Mouse (Mus musculus) spleen, adult 2 months (tissue): Measurements from ENCODE around the gene Cdc42se1. TPM values are rescaled to one million over a fixed set of nuclear protein-coding genes. Genes with fewer than 3 reads are reported as not detected.

Experiments used
- DNase-seq, 2 experiments: peaks; one replicate each; pipeline versions ENCODE4 v3.0.0 to v3.0.0-alpha.2; 2012 to 2021; ENCODE audit warnings: low spot score in 2 of 2, low read depth in 1 of 2
- H3K27ac ChIP-seq: fragments of 200-500 bp; 2 replicates; pipeline ENCODE4 v1.5.1; 2012; ENCODE audit warnings: low read length, inconsistent platforms; ENCODE audit not compliant: insufficient read depth
- H3K27me3 ChIP-seq: fragments of 200-500 bp; 2 replicates; pipeline ENCODE4 v1.6.1; 2012; ENCODE audit warnings: mild to moderate bottlenecking, moderate library complexity, low read length, inconsistent platforms; ENCODE audit not compliant: control insufficient read depth, insufficient read depth
- H3K36me3 ChIP-seq: fragments of 200-500 bp; 2 replicates; pipeline ENCODE4 v1.6.1; 2012; ENCODE audit warnings: mild to moderate bottlenecking, low read length, inconsistent platforms; ENCODE audit not compliant: control insufficient read depth, insufficient read depth
- H3K4me1 ChIP-seq: fragments of 200-500 bp; 2 replicates; pipeline ENCODE4 v1.6.1; 2011; ENCODE audit warnings: inconsistent platforms; ENCODE audit not compliant: control insufficient read depth, insufficient read depth, insufficient read length
- H3K4me3 ChIP-seq: fragments of 200-500 bp; 2 replicates; pipeline ENCODE4 v1.5.1; 2011; ENCODE audit warnings: mild to moderate bottlenecking, inconsistent platforms; ENCODE audit not compliant: insufficient read depth, insufficient read length; ENCODE audit errors: extremely low read depth
- CTCF ChIP-seq: fragments of 200-500 bp; IDR thresholded peaks from 2 replicates; pipeline ENCODE4 v1.5.1; 2011; ENCODE audit warnings: mild to moderate bottlenecking, inconsistent platforms; ENCODE audit not compliant: insufficient read depth, insufficient read length, insufficient replicate concordance; ENCODE audit errors: extremely low read depth
- POLR2A ChIP-seq: fragments of 200-500 bp; IDR thresholded peaks from 2 replicates; pipeline ENCODE4 v1.6.1; 2011; ENCODE audit warnings: low read depth, low read length, inconsistent platforms
- WGBS: fragments of 180-500 bp; shearing (Covaris S2); methylation state at CpG from one replicate; pipeline ENCODE4 v1.1.7; 2018; 5-methylcytosine and 5-hydroxymethylcytosine counted together
- polyA plus RNA-seq: library from polyadenylated mRNA; depleted of rRNA; stranded (reverse); fragments of >200 nt; gene quantifications from 2 replicates; pipeline ENCODE4 v1.2.3, GENCODE M21; 2012

Cdc42se1 gene
- polyA plus RNA-seq, 1 experiment: 94.1 TPM

- Histone ChIP-seq H3K4me3 (peak overlapping the region; percentile 9; the same call in 1 of the 2 replicates), H3K27me3 (no peaks in the 10 kb centered on the region), H3K4me1 (no peaks in the 10 kb centered on the region; the same call in 1 of the 2 replicates), H3K36me3 (no peaks in the 10 kb centered on the region), H3K27ac (peak overlapping the region; percentile 44)
- DNase-seq: no peak
- no peak for TF ChIP-seq POLR2A
- no peak for TF ChIP-seq CTCF
- WGBS: 13% methylated on average over 8 of the region's 8 CpGs
Measured at GRCm38 (mm10) chr3:95280747-95281146, 52.2 kb downstream of the Cdc42se1 start.

GRCm38 (mm10) chr3:95281216-95282126, 52.9 kb downstream of the Cdc42se1 start, which contains the start of the genes Mindy1 and Prune1:
Mindy1 (plus strand) TSS chr3:95281345.
Prune1 (minus strand) TSS chr3:95282076.
- H3K27ac ChIP-seq: peak within 1 kb of the TSS; percentile 94
- no peaks in the 10 kb centered on the region; the same call in 1 of the 2 replicates for H3K4me1 ChIP-seq
- peak within 1 kb of the TSS; percentile 82 for H3K4me3 ChIP-seq
- WGBS: under 1% methylated on average over 53 of the region's 53 CpGs
- peak; percentile 96 to 99 for DNase-seq
- TF ChIP-seq POLR2A (no peak), CTCF (no peak)
- H3K27me3 ChIP-seq: no peaks in the 10 kb centered on the region
- no peaks in the 10 kb centered on the region for H3K36me3 ChIP-seq

- under 1% methylated on average over 11 of the region's 11 CpGs for WGBS
- H3K4me1 ChIP-seq: no peaks in the 10 kb centered on the region; the same call in 1 of the 2 replicates
- TF ChIP-seq CTCF (no peak), POLR2A (peak; percentile 81)
- peak in 1 of 2 experiments; percentile 59 for DNase-seq
- peak overlapping the region; percentile 68 for H3K4me3 ChIP-seq
- H3K36me3 ChIP-seq: peaks cover under 1% of the 10 kb centered on the region
- H3K27ac ChIP-seq: peak overlapping the region; percentile 94
- no peaks in the 10 kb centered on the region for H3K27me3 ChIP-seq
Measured at GRCm38 (mm10) chr3:95282381-95282864, 53.9 kb downstream of the Cdc42se1 start.

GRCm38 (mm10) chr3:95282865-95283588, 54.5 kb downstream of the Cdc42se1 start:
- H3K27me3 ChIP-seq: no peaks in the 10 kb centered on the region
- TF ChIP-seq POLR2A (peak; percentile 34; the same call in 1 of the 2 replicates), CTCF (no peak)
- peaks cover 3% of the 10 kb centered on the region for H3K36me3 ChIP-seq
- H3K27ac ChIP-seq: peak overlapping the region; percentile 94
- WGBS: under 1% methylated on average over 51 of the region's 51 CpGs
- no peaks in the 10 kb centered on the region; the same call in 1 of the 2 replicates for H3K4me1 ChIP-seq
- DNase-seq: peak in 1 of 2 experiments; percentile 54
- H3K4me3 ChIP-seq: peak overlapping the region; percentile 68

- Histone ChIP-seq H3K27me3 (no peaks in the 10 kb centered on the region), H3K4me3 (peak overlapping the region; percentile 68), H3K27ac (peak overlapping the region; percentile 94), H3K4me1 (no peaks in the 10 kb centered on the region; the same call in 1 of the 2 replicates), H3K36me3 (peaks cover 7% of the 10 kb centered on the region)
- 6% methylated on average over 7 of the region's 7 CpGs for WGBS
- no peak for TF ChIP-seq POLR2A
- TF ChIP-seq CTCF: no peak
- DNase-seq: no peak
Measured at GRCm38 (mm10) chr3:95283589-95283941, 55.0 kb downstream of the Cdc42se1 start.

DNA sequence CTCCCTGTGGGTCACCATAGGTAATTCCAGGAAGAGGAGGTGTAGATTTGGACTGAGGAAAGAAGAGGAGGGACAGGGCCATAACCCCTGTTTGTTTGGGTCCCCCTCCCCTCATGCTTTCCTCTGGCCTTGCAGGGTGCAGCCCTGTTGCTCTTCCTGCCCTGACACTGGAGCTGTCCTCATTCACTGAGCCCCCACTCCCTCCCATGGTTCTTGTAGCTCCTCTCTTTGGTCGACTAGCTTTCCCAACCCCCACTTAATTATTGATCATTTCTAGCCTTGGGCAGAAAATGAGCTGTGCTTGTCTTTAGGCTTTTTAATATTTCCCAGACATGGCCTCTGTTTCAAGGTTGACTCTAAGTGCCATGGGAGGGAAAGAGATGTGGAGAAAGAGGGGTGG, 55.5 kb downstream of the Cdc42se1 start:
- H3K36me3 ChIP-seq: peaks cover 9% of the 10 kb centered on the region
- no peaks in the 10 kb centered on the region; the same call in 1 of the 2 replicates for H3K4me1 ChIP-seq
- H3K27ac ChIP-seq: no peak overlapping the region
- 30% methylated on average over 1 of the region's 1 CpGs for WGBS
- H3K27me3 ChIP-seq: no peaks in the 10 kb centered on the region
- no peak for DNase-seq
- peak overlapping the region; percentile 4; the same call in 1 of the 2 replicates for H3K4me3 ChIP-seq
- TF ChIP-seq POLR2A (no peak), CTCF (no peak)
